Mouse (Mus musculus): ENCODE measurements around the gene Fam49a.
"Not testable (repeated sequence)": the region's sequence is repeated elsewhere in the genome, so short reads cannot be mapped to it uniquely, and the experiment has no call there.

Fam49a gene

GRCm38 (mm10) chr12:12261987-12262971 lies at the start of gene Fam49a:
Gene Fam49a (plus strand): TSS chr12:12262139.
- peak; percentile 62 for DNase-seq

GRCm38 (mm10) chr12:12213536-12213935 lies 48.4 kb upstream of the Fam49a start:
- DNase-seq: no peak

DNA sequence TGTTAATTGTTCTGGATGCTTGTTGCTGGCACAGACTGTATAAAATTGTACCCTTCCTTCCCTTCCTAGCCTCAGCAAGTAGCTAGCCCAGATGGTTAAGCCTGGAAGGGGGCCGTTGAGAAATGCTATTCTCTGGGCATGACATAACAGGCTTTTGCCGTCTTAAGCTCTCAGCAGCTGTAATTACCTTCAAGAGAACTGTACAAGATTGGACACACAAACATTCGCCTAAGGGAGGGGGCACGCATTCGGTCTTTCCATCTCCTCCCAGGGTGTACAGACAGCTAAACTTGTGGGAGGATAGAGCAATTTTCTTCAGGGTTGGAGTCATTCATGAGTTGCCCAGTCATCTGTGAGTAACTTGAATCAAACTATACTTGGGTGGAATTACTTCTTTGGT lies 43.0 kb upstream of the Fam49a start:
- no peak for DNase-seq

GRCm38 (mm10) chr12:12220755-12221496 lies 41.0 kb upstream of the Fam49a start:
- no peak for DNase-seq

DNA sequence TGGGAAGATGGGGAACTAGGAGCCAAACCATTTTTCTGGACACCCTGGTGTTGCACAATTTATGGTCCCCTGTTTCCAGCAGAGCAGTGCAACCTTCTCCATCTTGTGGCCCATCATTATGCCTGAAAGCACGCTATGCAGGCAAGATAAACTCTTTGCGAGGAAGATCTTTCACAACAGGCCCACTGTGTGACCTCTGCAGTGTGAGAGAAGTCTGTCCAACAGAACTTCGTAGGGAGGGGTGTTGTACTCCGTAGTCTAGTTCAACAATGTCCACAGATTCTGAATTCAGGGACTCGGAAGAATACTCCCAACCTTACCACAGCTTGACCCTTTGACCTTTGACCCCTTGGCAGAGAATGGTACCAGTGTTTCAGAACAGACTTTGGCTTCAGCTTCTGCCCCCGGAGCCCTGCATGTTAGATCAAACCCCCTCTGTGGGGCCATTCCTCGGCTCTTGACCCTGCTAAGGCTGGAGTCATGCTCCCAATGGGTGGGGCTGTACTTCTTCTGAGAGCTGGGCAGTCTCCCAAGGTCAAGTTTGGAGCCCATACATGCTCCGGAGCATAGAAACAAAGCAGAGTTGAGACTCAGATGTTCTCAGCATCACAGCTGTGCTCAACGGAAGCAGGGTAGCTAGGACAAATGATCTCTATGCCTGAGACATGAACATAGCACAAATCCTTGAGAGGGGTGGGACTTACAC lies 39.2 kb upstream of the Fam49a start:
- DNase-seq: no peak

DNA sequence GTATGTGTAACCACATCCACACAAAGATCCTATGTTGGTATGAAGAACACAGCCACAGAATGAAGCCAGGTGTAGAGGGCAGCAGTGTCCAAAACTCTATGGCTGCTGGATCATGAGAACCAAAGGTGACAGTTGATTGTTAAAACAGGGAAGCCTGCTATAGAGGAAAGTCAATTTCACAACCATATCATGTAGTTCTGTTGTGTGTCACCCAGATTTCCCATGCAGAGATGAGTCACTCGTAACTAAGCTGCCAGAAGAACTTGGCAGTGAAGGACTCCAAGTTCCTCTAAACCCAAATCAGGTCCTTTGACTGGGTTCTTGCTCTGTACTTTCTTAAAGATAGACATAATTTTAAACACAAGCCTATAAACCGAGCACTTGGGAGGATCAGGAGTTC lies 38.6 kb upstream of the Fam49a start:
- no peak for DNase-seq

DNA sequence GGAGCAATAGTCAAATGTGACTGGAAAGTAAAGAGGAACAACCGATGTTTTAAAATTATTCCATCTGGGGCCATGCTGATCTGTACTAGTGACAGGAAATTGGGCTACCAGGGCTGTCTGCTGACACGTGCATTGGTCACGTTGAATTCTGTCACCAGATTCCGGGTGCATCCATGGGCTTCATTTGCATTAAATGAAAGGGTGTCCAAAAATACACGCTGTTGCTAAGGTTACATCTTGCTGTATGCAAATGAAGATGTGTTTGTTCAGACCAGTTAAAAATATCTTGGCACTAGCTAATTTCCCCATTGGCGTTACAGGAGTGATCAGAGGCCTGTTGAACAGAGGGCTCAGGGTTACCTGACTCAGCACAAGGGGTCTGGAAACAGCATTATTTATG lies 36.2 kb upstream of the Fam49a start:
- no peak for DNase-seq

GRCm38 (mm10) chr12:12227594-12227993 lies 34.3 kb upstream of the Fam49a start:
- DNase-seq: no peak

GRCm38 (mm10) chr12:12230031-12230557 lies 31.8 kb upstream of the Fam49a start:
- no peak for DNase-seq

GRCm38 (mm10) chr12:12232097-12232496 lies 29.8 kb upstream of the Fam49a start:
- DNase-seq: no peak

- DNase-seq: no peak
Observed at GRCm38 (mm10) chr12:12236978-12237377, 25.0 kb upstream of the Fam49a start.

GRCm38 (mm10) chr12:12239502-12239901 lies 22.4 kb upstream of the Fam49a start:
- DNase-seq: no peak

DNA sequence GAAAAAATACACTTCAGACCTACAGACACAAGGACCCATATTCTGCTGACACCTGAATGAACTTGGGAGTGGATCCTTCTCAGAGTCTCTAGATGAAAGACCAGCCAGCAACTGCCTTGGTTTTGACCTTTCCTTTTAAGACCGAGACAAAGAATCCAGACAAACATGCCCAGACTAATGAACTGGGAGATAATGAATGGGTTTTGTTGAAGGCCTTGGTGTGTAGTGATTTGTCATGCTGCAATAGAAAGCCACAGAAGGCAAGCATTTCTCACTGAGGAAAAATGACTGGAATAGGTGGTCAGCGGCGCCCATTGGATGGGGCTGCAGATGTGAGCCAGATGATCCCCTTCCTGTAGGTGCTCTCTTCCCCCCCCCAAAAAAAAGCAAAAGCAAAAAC lies 18.8 kb upstream of the Fam49a start:
- DNase-seq: no peak

DNA sequence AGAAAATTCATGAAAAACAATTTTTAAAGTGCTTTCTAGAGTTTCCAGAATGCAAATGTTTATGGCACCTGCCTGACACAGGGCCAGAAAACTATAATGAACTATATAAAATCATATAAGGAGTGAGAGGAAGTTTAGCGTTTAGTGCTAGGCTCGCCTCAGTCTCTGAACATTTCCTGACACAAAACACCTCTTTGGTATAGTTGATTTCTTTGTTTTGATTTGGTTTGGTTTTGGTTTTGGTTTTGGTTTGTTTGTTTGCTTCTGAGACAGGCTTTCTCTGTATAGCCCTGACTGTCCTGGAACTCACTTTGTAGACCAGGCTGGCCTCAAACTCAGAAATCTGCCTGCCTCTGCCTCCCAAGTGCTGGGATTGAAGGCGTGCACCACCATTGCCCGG lies 14.9 kb upstream of the Fam49a start:
- DNase-seq: not testable (repeated sequence)

- DNase-seq: no peak
Observed at GRCm38 (mm10) chr12:12249521-12249920, 12.4 kb upstream of the Fam49a start.

DNA sequence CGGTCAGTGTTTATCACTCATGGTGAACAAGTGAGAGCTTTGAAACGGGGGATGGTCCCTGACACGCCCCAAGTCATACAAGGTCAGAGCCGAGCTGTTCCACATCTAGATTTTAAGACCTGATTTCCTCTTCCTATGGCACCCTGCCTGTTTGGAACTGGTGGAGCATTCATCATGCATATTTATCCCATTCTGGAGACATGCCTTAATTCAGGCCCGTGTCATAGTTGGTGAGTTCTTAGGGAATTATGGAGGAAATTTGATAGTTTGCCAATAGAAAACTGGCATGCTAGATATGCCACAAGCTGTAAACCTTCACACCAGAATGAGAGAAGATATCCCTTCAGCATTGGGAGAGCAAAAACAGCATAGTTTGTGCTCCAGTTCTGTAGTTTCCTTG lies 8.4 kb upstream of the Fam49a start:
- no peak for DNase-seq

GRCm38 (mm10) chr12:12254139-12254538 lies 7.8 kb upstream of the Fam49a start:
- DNase-seq: no peak

DNA sequence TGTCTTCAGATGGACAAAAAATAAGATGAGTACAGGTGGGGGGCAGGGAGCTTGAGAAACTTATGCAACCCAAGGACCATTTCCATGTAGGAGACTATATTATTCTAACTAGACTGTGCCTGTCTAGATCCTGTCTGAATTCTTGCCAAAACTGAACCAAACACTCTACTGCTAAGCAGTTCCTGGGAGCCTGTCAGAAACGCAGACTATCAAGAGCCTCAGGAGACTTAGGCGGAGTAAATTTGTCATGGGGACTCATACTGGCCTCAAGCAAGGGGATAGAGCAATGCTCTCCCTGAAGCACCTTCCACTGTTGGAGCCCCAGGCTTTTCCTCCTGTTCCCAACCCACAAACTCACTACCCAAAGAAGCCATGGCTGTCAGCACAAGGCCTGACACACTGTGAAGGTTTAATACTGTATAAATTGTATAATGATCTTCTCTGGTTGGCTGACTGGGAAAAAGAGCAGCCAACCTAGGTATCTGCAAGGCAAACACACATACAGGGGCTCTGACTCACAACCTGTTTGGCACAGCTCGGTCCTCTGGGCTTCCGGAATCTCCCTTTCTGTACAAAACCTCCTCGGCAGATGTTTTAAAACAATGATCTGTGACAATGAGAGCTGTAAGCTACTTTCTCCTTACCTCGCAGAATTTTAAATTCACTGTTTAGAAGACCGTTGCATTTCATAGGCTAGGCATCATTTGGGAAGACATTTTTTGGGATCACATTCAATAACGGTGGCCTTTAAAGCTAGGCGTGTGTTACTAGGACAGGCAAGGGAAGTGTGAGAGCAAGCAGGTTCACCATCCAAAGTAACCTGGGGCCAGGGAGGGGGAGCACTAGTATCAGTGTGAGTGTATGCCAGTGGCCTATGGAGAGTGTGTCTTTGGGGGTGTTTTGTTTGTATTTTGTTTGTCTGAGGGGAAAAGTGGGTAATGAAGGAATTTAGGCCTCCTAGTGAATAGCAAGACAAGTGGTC lies 669 bp upstream of the Fam49a start:
- DNase-seq: no peak

GRCm38 (mm10) chr12:12263371-12263791 lies 1.4 kb downstream of the Fam49a start:
- DNase-seq: peak; percentile 25

- no peak for DNase-seq
Observed at GRCm38 (mm10) chr12:12264151-12264550, 2.2 kb downstream of the Fam49a start.

DNA sequence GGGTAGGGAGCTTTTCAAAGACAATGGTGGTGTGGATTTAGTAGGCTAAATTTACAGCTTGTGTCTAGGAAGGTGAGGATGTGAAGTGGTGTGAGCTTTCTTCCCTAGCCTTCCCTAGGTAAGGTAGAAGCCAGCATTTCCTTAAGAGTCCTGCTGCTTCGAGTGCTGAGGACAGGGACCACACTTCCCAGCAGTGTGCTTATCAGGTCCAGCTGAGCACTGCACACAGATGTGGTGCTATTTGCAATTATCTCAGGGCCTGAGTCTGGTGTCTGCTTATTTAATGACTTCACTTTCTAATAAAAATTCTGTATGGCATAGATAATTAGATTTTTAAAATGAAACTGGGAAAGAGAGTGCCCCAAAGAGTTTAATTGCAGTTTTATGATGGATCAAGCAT lies 4.6 kb downstream of the Fam49a start:
- DNase-seq: no peak

- no peak for DNase-seq
Observed at GRCm38 (mm10) chr12:12270495-12270894, 8.6 kb downstream of the Fam49a start.

Data from cerebellum, adult 8-10 months (tissue).